Mouse (Mus musculus): ENCODE measurements around the gene Thtpa. TPM values are rescaled to one million over a fixed set of nuclear protein-coding genes. Genes with fewer than 3 reads are reported as not detected.

Gene Thtpa
- polyA plus RNA-seq, 1 experiment = 6.6 TPM

GRCm38 (mm10) chr14:55077481-55078365 lies 16.9 kb upstream of the Thtpa start:
- DNase-seq (ENCODE audit: low spot score) = no peak

GRCm38 (mm10) chr14:55078366-55078989 lies 16.1 kb upstream of the Thtpa start:
- DNase-seq (ENCODE audit: low spot score) = no peak

GRCm38 (mm10) chr14:55079214-55079970 lies 15.2 kb upstream of the Thtpa start:
- DNase-seq (ENCODE audit: low spot score) = no peak

- no peak for DNase-seq (ENCODE audit: low spot score)
These were observed 13.5 kb upstream of the Thtpa start for GRCm38 (mm10) chr14:55081105-55081504.

GRCm38 (mm10) chr14:55083481-55083880 lies 11.1 kb upstream of the Thtpa start:
- DNase-seq (ENCODE audit: low spot score) = no peak

GRCm38 (mm10) chr14:55085324-55086008 lies 9.1 kb upstream of the Thtpa start:
- DNase-seq (ENCODE audit: low spot score) = no peak

- DNase-seq (ENCODE audit: low spot score) = no peak
These were observed 8.5 kb upstream of the Thtpa start for GRCm38 (mm10) chr14:55086009-55086514.

GRCm38 (mm10) chr14:55089199-55089947 lies 5.2 kb upstream of the Thtpa start:
- no peak for DNase-seq (ENCODE audit: low spot score)

- no peak for DNase-seq (ENCODE audit: low spot score)
These were observed 3.2 kb upstream of the Thtpa start for GRCm38 (mm10) chr14:55091209-55091865.

GRCm38 (mm10) chr14:55092011-55092577 lies 2.5 kb upstream of the Thtpa start, which contains the start of gene Zfhx2:
Zfhx2 (minus strand) TSS chr14:55092324.
- DNase-seq (ENCODE audit: low spot score) = peak; percentile 73

- DNase-seq (ENCODE audit: low spot score) = no peak
These were observed 657 bp upstream of the Thtpa start for GRCm38 (mm10) chr14:55093927-55094326.

- DNase-seq (ENCODE audit: low spot score) = no peak
These were observed 679 bp downstream of the Thtpa start for GRCm38 (mm10) chr14:55095263-55095662.

GRCm38 (mm10) chr14:55095671-55096070 lies 1.1 kb downstream of the Thtpa start:
- no peak for DNase-seq (ENCODE audit: low spot score)

GRCm38 (mm10) chr14:55096573-55097087 lies 2.0 kb downstream of the Thtpa start:
- DNase-seq (ENCODE audit: low spot score) = no peak

GRCm38 (mm10) chr14:55097646-55098045 lies 3.1 kb downstream of the Thtpa start:
- no peak for DNase-seq (ENCODE audit: low spot score)

- no peak for DNase-seq (ENCODE audit: low spot score)
These were observed 3.5 kb downstream of the Thtpa start for GRCm38 (mm10) chr14:55098067-55098466.

- no peak for DNase-seq (ENCODE audit: low spot score)
These were observed 7.0 kb downstream of the Thtpa start for GRCm38 (mm10) chr14:55101592-55101991.

- DNase-seq (ENCODE audit: low spot score) = no peak
These were observed 7.7 kb downstream of the Thtpa start for GRCm38 (mm10) chr14:55102253-55102785.

- no peak for DNase-seq (ENCODE audit: low spot score)
These were observed 9.8 kb downstream of the Thtpa start for GRCm38 (mm10) chr14:55104365-55104764.

Data from urinary bladder, adult 2 months (tissue).